Mouse (Mus musculus) right cerebral cortex, adult 2 months (tissue): ENCODE data around the gene Sycp2.

Experiments used
- DNase-seq, 2 experiments: peaks; one replicate each; pipeline ENCODE4 v3.0.0; 2021 to 2022; ENCODE audit warnings: low spot score in 2 of 2

Gene Sycp2

DNA sequence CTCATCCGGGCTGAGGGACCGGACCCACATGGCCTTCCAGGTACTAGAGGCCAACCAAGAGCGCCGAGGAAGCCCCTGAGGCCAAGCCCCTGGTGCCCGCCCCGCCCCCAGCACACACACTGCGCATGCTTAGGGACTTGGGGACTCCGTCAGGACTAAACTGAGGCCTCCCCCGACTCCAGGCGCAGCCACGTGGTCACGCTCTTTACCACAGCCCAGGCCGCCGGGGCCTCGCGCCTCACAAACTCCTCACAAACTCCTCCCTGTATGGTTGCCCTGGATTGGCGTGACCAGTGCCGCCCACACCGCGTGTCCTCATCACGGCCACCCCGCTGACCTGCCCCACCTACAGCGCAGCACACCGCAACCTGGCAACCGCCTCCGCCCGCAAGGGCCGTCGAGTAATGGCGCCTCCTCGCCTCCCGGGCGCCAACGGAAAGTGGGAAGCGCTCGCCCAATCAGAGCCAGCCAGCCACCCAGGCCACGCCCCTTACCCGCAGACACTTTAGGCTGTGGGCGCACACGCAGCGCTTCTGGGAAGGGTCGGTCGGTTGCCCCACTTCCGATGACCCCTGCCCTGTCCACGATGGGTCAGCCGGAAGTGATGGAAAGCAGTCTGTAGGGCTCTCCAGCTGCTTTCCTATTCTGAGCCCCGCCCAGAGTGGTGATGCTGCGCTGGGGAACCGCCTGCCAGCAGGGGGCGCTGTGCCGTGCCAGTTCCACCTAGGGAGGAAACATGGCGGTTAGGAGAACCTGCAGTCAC lies at the start of gene Sycp2:
Gene Sycp2 (minus strand): TSS at position 633 of the 763 bp plus-strand sequence.
- DNase-seq, result no peak

GRCm38 (mm10) chr2:178454664-178455516 lies 47.4 kb upstream of the Sycp2 start:
- DNase-seq, result no peak

DNA sequence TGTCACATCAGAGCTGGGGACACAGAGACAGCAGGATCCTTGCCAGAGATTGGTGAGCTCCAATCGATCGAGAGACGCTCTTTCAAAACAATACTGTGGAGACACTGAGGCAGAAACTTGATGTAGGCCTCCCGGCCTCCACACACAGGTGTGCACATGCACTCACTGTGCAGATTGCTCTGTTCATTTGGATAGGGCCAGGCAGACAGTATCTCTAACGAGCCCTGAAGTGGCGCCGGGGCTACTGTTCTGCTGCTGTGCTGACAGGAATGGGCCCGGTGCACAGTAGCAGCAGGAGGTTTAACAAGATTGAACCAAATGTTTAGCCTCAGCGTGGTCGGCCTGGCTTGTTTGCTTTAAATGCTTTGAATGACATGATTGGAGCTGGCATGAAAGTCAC lies 43.5 kb upstream of the Sycp2 start:
- DNase-seq, result no peak

GRCm38 (mm10) chr2:178450236-178450635 lies 42.8 kb upstream of the Sycp2 start:
- DNase-seq, result no peak

DNA sequence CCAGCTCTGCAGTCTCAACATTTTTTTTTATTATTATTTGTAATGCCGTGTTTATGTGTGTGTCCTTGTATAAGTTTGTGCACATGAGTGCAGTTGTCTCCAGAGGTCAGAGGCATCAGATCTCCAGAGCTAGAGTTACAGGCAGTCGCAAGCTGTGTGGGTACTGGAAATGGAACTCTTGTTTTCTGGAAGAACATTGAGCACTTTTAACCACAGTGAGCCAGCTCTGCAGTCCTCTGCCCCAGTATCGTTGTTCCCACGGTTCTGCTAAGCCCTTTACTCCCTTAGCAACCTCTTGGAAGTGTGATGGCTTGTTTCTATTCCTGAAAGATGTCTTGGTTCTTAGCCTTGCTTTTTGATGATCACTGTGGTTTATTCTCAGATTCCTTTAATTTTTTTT lies 41.9 kb upstream of the Sycp2 start:
- DNase-seq, result no peak

DNA sequence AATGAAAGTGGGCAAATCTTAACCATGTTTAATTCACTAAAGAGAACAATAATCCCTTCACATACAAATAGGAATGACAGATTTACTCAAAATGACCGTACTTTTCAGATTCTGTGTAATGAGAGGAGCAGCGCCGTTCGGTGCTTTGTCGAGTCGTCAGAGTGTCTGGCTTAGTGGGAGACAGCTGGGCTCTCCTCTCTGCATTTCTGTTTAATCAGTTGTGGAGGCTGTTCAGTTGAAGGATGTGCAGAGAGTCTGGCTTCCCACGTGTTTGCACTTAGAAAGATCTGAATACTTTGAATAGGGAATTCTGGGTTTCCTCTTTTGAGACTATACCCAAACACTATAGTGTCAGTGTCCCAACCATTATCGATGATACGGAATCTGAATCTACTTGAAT lies 29.8 kb upstream of the Sycp2 start:
- no peak for DNase-seq

DNA sequence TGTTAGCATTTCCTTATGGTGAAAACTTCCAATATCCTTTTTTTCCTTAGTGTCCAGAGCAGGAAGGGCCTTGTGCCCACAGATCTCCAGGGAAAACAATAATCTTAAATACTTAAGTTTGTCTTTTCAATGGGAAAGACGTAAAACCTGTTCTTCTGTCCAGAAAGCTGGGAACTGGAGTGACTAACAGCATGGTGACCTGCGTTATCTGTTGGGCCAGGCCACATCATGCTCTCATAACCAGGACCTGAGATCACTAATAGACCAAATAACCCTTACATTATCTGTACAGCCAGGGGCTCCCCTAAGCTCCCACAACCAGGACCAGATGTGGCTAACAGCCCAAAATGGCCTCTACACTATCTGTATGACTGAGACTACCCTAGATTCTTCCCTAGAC lies 26.4 kb upstream of the Sycp2 start:
- no peak for DNase-seq

DNA sequence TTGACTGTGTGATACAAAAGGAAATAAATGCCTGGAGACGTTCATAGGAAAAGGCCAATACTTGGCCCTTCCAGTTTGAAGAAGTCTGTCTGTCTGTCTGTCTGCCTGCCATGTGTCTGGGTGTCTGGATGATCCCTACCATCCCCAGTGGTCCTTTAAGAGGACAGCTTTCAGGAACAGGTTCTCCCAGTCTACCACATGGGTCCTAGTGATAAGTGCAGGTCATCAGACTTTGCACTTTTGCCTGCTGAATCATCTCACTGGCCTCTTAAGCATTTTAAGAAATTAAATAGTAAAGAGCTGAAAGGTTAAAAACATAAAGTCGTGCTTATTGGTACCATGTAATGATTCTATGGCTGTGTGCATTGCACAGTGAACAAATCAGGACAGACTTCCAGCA lies 26.0 kb upstream of the Sycp2 start:
- no peak for DNase-seq

- no peak for DNase-seq
Measured at GRCm38 (mm10) chr2:178430231-178430630, 22.7 kb upstream of the Sycp2 start, which contains the start of gene Cdh26. Gene Cdh26, plus strand, starts transcription at chr2:178430531.

GRCm38 (mm10) chr2:178429426-178429825 lies 21.9 kb upstream of the Sycp2 start:
- no peak for DNase-seq

DNA sequence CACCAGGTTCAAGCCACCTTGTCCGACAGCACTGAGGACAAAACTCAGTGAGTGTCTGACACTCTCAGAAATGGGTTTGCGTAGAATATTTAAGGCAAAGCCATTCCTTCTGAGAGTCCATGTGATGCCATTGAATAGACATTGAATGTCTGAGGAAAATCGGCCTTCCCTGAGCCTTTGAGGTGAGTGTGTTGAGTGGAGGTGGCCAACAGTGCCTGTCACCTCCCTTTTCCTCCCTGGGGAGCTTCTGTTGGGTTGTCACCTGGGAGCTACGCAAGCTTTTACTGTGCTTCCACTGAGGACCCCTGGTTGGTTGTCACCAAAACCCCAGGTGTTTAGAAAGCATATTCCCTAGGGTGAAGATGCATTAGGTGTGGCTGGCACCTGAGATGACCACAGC lies 21.2 kb upstream of the Sycp2 start:
- no peak for DNase-seq

DNA sequence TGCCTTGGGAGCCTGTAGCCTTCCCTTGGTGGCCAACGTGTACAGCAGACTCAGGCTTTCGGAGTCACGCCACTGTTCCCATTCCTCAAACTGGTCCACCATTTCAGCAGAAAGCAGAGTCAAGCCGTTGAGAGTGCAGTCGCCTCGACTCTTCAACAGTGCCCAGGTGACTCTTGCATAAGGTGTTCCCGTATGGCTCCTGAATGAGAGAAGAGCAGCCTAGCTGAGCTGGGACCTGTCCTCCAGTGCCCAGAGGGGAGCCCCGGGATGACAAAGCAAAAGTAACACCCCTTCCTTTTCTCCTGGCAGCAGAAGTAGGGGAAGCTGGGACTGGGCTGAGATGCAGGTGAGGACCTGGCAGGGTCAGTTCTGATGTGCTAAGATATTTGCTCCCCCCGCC lies 20.7 kb upstream of the Sycp2 start:
- DNase-seq, result no peak

DNA sequence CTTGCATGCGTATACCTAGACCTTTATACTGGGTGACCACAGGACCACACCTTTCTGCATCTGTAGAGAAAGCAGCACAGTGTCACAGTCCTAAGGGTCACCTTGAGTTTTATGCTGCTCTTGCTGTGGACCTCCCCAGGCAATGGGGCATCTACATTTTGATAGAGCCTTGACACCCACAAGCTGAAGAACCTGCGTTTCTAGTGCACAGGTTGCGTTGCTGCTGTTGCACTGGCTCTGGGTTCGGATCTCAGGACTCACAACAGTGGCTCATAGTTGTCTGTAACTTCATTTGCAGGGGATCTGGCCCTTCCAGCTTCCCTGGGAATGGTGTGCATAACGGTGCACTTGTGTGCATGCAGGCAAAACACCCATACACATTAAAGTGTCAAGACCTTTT lies 19.7 kb upstream of the Sycp2 start:
- DNase-seq, result no peak

DNA sequence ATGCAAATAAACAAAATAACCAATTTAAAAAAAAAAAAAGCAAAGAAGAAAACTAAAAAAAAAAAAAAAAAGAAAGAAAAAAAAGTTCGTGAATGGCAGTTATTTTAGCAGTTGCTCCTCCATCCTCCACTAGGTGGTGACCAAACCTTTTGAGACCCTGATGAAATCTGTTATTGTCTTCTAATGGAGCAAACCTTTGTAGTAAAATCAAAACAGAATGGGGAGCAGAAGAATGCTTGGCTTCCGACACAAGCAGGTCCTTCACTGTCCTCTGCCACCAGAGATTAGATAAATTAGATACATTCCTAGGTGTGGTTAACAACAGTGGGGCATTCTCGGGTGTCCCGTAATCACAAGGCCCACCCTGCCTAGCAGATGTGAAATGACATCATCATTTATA lies 18.7 kb upstream of the Sycp2 start:
- DNase-seq, result peak; percentile 50 to 51

GRCm38 (mm10) chr2:178423223-178423622 lies 15.7 kb upstream of the Sycp2 start:
- peak in 1 of 2 experiments; percentile 0 for DNase-seq

- no peak for DNase-seq
Measured at GRCm38 (mm10) chr2:178422186-178422585, 14.7 kb upstream of the Sycp2 start.

- DNase-seq, result peak; percentile 7 to 13
Measured at GRCm38 (mm10) chr2:178421603-178422002, 14.1 kb upstream of the Sycp2 start.

- peak; percentile 1 for DNase-seq
Measured at GRCm38 (mm10) chr2:178420576-178420975, 13.1 kb upstream of the Sycp2 start.

DNA sequence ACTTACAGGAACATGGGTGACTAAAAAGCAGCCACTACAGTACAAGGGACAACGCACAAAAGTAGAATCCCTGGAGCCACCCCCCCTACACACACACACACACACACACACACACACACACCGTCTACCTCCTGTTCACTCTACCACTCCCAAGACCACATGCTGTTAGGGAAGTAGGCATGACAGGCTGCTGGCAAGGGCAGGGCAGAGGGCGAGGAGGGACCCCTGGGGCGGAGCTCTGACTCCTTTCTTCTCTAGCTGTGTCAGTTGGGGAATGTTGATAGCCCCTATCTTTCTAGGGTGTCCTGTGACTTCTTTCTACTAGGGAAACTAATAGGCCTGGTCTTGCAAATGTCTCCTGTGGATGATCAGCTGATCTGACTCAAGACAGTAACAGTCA lies 9.5 kb upstream of the Sycp2 start:
- DNase-seq, result peak in 1 of 2 experiments; percentile 2

GRCm38 (mm10) chr2:178416427-178416826 lies 8.9 kb upstream of the Sycp2 start:
- DNase-seq, result peak in 1 of 2 experiments; percentile 16

DNA sequence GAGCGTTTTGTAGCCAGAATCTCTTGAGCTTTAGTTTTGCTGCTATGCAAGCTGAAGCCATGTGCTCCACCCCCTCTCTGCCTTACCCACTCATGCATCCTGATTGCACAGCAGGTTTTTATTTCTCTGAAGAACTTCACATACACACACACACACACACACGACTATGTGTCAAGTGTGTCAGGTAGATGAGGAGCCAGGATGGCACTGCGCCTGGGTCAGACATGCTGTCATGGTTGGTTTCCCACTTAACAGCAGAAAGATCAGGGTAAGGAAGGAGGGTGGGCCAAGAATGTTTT lies 7.6 kb upstream of the Sycp2 start:
- DNase-seq, result no peak

DNA sequence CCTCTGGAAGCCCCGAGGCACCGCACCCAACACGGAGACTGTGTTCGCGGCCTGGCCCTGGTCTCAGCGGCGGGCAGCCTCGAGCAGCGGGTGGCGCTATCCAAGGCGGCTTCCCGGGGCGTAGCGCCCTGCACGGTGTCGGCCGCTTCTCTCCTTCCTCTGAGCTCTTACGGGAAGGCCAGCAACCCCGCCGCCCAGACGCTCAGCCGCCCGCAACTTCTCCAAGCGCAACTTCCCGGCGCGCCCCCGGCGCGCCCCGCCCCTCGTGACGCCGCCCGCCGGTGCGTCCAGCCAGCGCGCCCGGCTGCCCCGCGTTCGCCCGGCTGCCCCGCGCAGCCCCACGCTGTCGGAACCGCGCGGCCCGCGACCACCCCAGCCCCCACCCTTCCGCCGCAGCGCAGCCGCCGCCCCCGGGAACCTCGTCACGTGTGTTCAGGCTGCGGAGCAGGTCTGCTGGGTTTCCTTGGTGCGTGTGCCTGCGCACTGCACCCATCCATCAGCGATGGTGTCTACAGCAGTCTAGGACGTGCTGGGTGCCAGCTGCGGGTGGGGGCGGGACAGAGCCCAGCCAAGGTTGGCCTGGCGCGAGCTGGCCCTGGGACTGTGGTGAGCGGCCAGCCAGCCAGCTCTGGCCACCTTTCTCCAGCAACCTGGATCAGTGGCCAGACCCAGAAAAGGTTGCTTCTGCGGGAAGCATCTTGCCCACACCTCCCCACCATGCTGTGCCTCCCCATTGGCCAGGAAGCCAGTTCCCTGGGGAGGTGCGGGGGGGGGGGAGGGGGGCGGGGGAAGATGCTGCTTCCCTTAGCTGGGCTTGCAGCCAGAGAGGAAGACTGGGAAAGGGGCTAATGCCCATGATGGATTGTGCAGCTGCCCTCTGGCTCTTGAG lies 7.0 kb upstream of the Sycp2 start, which contains the start of the genes Ppp1r3d and Fam217b:
Gene Ppp1r3d (minus strand): TSS at position 212 of the 889 bp plus-strand sequence.
Gene Fam217b (plus strand): TSS at position 264 of the 889 bp plus-strand sequence.
- DNase-seq, result peak; percentile 54 to 77
